Mouse (Mus musculus) left cerebral cortex, adult 11 months (tissue): ENCODE results near the gene Cbs.
"Not testable (repeated sequence)": the region's sequence is repeated elsewhere in the genome, so short reads cannot be mapped to it uniquely, and the experiment has no call there.

Experiments used
- DNase-seq: peaks from one replicate; pipeline ENCODE4 v3.0.0; 2022; ENCODE audit warnings: low spot score

The Cbs gene

GRCm38 (mm10) chr17:31646199-31647002 is 9.4 kb upstream of the Cbs start:
- DNase-seq = no peak

DNA sequence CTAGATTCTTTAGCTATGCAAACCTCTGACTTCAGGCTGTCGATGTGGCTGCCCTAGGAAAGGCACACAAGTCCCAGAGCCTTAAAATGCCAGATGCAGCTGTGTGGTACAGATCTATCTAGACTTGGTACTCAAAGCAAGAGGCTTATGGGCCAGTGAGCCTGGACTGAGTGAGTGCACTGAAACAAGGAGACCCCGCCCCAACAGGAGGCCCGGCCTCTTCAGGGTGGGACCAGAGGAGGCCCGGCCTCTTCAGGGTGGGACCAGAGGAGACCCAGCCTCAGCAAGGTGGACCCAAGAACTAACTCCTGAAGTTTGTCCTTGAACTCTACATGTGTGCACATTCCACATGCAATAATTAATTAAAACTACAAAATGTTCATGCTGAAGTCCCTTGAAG is 5.9 kb upstream of the Cbs start:
- no peak for DNase-seq

- no peak for DNase-seq
These were observed 5.3 kb upstream of the Cbs start for GRCm38 (mm10) chr17:31642331-31642730.

DNA sequence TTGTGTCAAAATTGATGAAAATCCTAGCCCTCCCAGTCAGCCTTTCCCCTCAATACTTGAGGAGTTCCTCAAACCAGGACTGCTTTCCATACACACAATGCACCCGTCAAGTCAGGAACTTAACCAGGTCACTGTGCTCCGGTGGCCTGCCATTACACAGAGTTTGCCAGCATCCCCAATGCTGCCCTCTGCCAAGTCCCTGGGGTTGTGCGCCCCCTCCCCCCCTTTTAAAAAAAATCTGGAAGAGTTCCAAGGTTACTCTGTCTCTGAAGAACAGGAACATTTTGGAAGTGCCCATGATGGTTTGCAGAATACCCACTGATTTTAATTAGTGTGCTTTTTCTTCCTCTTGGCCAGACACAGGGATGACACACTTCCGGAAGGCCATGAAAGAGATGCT is 2.6 kb upstream of the Cbs start:
- DNase-seq = no peak

DNA sequence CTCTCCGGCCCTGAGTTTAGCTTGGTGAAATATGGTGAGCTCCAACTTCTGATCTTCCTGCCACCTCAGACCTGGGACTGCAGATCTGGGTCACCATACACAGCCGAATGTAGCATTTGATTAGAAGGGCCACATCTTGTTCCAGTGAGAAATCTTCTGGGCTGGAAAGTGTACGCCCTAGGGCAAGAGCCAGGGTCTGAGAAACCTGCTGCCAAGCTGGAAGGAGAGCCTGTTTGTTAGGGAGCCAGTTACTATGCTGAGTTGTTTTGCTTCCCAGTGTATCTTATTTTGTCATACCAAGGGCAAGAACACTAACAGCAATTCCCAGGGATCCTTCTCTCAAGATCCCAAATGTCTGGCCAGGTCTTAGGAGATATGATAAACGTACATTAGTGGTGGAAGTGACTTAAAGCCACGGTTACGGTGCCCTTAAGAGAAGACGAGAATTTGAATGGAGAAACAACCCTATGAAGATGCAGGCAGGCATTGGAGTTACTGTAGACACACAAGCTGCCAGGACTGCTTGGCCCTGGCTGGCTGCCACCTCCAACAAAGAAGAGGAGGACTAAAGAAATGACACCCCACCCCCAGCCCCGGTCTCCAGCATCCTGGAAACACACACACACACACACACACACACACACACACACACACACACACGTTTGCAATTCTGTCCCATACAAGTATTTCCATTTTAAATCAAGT is 980 bp upstream of the Cbs start:
- peak; percentile 32 for DNase-seq

GRCm38 (mm10) chr17:31636277-31636941 is 629 bp downstream of the Cbs start:
- DNase-seq = no peak

- no peak for DNase-seq
These were observed 1.3 kb downstream of the Cbs start for GRCm38 (mm10) chr17:31635781-31636180.

GRCm38 (mm10) chr17:31634896-31635295 is 2.1 kb downstream of the Cbs start:
- DNase-seq = no peak

DNA sequence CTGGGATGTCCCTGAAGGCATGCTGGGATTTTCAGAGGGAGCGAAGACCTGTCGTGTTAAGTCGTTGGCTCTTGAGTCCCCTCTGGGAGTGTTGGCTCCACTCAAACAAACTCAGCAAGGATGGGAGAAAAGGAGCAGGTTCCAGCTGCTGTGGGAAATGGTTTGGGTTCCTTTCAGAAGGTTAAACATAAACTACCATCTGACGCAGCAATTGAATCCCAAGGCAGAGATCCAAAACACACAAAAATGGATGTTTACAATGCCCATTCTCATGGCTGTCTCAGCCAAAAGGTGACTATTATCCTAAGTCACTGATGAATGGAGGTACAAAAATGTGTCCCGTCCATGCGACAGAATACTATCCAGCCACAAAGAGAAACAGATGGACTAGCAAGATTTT is 4.0 kb downstream of the Cbs start:
- no peak for DNase-seq

DNA sequence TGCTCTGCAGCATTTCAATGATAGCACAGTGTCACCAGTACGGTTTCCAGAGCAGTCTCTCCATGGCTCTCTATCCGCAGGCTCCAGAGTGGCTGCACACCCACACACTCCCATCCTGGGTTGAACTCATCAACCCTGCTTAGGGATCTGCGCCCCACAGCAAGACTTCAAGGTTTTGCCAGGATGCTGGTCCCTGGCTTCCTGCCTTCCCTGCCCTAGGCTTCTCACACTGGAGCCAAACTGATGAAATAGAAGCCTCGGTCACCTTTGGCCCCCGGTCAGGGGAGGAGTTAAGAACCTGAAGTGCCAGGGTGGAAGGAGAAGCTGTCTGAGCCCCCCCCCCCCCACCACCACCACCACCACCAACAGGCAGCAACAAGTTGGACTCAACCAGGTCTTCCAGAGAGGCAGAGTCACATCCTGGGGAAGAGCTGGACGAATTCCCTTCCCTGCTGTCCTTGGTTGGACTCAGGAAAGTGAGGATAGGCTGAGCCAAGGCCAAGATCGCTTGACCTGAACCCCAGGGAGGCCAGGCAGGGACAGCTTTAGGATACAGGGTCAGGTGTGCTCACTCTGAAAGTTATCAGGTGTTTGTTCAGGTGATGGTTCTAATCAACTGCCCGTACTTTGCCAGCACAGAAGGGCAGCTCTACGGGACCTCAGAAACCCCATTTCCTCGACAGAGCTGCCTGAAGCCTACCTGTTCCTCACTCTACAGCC is 5.8 kb downstream of the Cbs start:
- DNase-seq = no peak

GRCm38 (mm10) chr17:31627961-31628360 is 9.1 kb downstream of the Cbs start:
- no peak for DNase-seq

GRCm38 (mm10) chr17:31623101-31623500 is 13.9 kb downstream of the Cbs start:
- no peak for DNase-seq

DNA sequence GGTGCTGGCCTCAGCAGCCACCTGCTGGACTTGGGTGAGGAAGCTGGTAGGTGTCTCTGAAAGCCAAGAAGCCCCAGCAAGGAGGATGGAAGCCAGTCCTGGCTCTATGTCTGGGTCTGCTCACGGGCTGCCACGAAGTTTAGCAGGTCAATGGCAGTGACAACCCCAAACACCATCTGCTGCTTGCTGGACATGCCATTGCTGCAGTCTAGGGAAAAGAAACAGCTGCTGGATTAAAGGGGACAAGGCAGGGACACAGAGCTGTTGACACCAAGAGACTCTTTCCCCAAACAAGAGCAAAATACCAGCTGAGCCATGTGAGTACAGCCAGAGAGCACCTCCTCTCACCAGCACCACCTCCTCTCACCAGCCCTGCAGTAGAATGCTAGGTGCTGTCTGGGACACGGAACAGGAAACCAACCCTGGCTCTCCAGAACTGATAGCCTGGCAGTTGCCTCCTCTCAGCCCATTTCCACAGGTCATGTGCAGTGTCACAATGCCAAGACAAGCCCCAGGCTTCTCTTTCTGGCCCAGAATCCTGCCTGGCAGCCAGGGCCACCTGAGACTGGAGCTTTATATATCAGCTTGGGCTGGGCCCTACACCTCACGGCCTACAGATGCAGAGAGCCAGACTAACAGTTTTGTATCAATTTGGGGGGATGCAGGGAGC is 23.8 kb downstream of the Cbs start:
- no peak for DNase-seq

DNA sequence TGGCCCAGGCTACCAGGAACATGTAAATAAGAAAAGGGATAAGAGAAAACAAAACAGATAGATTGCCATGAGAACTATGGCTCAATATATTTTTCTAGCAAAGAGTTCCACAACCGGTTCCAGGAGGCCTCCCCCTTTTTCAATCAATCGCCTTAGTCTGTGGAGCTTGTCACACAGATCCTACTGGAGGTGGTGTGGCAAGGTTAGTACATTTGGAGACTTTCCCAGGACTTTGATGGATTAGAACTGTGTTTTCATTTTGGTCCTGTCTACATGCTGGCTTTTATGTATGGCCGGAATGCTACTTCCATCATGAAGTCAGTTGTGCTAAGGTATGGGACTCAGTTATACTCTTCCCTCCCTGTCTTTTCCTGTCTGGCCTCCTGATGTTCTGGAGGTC is 27.1 kb downstream of the Cbs start:
- DNase-seq = no peak

DNA sequence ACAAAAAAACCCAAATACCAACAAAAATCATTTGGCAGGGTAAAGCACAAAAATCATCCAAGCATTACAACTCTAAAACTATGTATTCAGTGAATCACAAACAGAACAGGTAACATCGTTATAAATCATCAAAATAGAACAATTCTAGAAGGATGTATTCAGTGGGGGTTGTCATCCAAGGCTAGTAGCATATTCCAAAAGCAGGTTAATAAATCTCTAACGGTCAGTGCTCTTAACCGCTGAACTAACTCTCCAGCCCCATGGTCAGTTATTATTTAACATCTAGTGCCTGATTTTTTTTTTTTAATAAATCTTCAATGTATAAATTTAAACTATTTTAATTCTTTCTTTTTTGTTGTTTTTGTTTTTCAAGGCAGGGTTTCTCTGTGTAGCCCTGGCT is 27.9 kb downstream of the Cbs start:
- DNase-seq = not testable (repeated sequence)

DNA sequence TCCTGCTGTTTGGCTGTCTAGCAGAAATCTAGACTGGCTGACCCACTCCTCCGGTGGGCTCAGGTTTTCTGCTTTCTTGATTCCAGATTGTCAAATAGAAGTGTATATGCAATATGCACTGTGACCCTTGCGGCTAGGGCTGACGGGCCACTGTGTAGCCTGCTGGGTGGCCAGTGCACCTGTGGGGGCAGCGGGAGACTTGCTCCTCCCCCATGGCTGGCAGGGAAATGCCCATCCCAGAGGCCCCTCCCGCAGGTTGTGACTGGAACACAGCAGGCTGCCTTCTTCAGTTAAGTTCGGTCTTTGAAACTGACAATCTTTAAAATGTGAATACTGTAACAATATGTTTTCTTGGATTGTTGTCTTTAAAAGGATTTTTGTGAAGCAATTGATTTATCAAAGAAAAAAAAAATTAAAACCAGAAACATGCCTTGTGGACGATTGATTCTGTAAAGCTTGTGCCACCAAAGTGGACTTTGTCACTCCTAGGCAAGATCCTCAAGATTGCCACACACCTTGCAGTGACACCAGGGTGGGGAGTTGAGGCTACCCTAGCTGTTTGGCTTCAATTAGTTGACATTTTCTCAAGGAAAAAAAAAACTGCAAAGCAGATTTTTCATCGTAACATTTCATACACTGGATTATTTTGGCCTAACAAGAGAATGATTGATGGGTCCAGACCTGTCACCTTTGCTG is 29.6 kb downstream of the Cbs start:
- no peak for DNase-seq

GRCm38 (mm10) chr17:31606424-31606823 is 30.6 kb downstream of the Cbs start:
- DNase-seq = no peak

DNA sequence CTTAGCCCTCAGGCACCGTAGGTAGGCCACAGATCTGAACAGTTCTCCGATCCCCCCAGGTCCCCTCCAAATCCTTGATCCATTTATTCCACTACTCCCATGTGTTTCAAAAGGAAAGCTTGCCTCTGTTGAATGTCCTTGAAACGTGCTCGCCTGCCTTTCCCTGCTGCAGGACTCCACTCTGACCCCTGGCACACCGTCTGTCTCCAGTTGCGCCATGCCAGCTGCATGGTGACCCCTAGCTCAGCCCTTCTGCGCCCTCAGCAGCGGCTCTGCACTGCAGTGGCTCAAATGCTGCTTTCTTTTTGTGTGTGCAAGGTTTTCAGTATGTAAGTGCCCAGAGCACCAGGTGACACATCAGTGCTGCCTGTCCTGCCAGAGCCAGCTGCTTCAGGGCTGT is 38.4 kb downstream of the Cbs start:
- no peak for DNase-seq

DNA sequence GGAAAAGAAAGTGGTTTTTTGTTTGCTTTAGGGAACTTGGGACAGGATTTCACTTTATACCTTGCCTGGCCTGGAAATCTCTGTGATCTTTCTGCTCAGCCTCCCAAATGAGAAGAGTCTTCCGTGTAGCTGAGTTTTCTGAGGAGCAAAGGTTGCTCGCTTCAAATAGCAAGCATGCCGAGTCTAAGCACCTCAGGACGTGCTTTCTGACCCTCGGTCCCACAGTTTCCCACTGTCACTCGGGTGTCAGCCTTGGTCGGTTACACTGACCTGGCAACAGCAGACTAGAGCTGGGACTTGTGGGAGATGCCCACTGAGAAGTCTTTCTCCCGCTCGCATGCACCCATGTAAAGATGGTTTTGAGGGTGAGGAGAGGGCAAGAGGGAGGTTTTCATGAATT is 39.1 kb downstream of the Cbs start:
- no peak for DNase-seq

DNA sequence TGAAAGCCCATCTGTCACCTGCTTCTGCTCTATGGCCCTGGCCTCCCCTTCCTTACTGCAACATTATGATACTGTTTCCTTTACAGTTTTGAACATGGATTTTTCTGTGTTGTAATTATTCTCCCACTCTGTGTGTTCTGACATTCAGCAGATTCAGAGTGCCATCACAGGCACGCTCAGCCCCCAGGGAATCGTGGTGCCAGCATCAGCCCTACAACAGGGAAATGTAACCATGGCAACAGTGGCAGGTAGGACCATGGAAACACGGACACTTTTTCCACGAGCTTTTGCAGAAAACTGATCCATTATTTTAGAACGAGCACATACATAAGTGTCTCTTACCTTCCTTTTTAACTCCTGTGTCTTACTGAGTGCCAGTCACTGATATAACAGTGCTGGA is 42.0 kb downstream of the Cbs start:
- no peak for DNase-seq

- DNase-seq = no peak
These were observed 42.4 kb downstream of the Cbs start for GRCm38 (mm10) chr17:31594590-31594989.
